Mouse (Mus musculus): ENCODE results near the gene Spic. TPM values are rescaled to one million over a fixed set of nuclear protein-coding genes. Genes with fewer than 3 reads are reported as not detected.
"Not testable (repeated sequence)": the region's sequence is repeated elsewhere in the genome, so short reads cannot be mapped to it uniquely, and the experiment has no call there.

The Spic gene
- polyA plus RNA-seq, 1 experiment from 2014 or later, result not detected

DNA sequence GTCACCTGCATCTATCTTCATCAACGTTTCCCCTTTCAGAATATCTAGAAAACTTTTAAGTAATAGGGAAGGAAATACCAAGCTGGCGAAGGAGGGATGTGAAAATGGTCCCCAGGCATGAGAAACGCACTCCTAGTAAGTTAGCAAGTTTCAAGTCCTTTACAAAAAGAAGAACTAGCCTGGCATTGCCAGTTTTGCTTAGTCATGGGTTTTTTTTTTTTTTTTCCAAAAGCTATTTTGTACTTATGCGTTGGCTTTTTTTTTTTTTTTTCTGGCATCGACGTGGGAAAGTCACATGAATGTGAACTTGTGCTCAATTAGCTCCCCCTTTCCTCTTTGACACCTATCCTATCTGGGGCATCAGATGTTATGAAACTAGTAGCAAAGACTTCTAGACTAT is 27.5 kb upstream of the Spic start:
- Histone ChIP-seq H3K9me3 (no peaks in the 10 kb centered on the region), H3K27me3 (replicated peaks) (no peaks in the 10 kb centered on the region), H3K4me3 (no peak overlapping the region), H3K9ac (no peak overlapping the region), H3K36me3 (no peaks in the 10 kb centered on the region), H3K4me1 (no peaks in the 10 kb centered on the region), H3K4me2 (replicated peaks) (no peak overlapping the region), H3K27ac (no peak overlapping the region)
- ATAC-seq (ENCODE audit: low FRiP score, low read depth), result no peak
- 79% methylated on average over 6 of the region's 6 CpGs for WGBS

GRCm38 (mm10) chr10:88708671-88709523 is 24.1 kb upstream of the Spic start:
- no peak overlapping the region for H3K27ac ChIP-seq
- H3K4me2 ChIP-seq (replicated peaks), result no peak overlapping the region
- H3K4me3 ChIP-seq, result no peak overlapping the region
- no peaks in the 10 kb centered on the region for H3K4me1 ChIP-seq
- H3K36me3 ChIP-seq, result no peaks in the 10 kb centered on the region
- H3K9me3 ChIP-seq, result no peaks in the 10 kb centered on the region
- H3K9ac ChIP-seq, result no peak overlapping the region
- H3K27me3 ChIP-seq (replicated peaks), result no peaks in the 10 kb centered on the region
- WGBS, result 59% methylated on average over 10 of the region's 10 CpGs
- no peak for ATAC-seq (ENCODE audit: low FRiP score, low read depth)

- H3K4me3 ChIP-seq, result no peak overlapping the region
- H3K4me2 ChIP-seq (replicated peaks), result no peak overlapping the region
- no peak overlapping the region for H3K27ac ChIP-seq
- H3K27me3 ChIP-seq (replicated peaks), result no peaks in the 10 kb centered on the region
- no peaks in the 10 kb centered on the region for H3K9me3 ChIP-seq
- WGBS, result 78% methylated on average over 6 of the region's 6 CpGs
- ATAC-seq (ENCODE audit: low FRiP score, low read depth), result no peak
- H3K36me3 ChIP-seq, result no peaks in the 10 kb centered on the region
- no peak overlapping the region for H3K9ac ChIP-seq
- no peaks in the 10 kb centered on the region for H3K4me1 ChIP-seq
Observed at GRCm38 (mm10) chr10:88700938-88701337, 16.1 kb upstream of the Spic start.

- WGBS, result 79% methylated on average over 4 of the region's 4 CpGs
- no peaks in the 10 kb centered on the region for H3K36me3 ChIP-seq
- no peak overlapping the region for H3K27ac ChIP-seq
- H3K27me3 ChIP-seq (replicated peaks), result no peaks in the 10 kb centered on the region
- H3K4me3 ChIP-seq, result no peak overlapping the region
- H3K9me3 ChIP-seq, result no peaks in the 10 kb centered on the region
- H3K9ac ChIP-seq, result no peak overlapping the region
- no peaks in the 10 kb centered on the region for H3K4me1 ChIP-seq
- ATAC-seq (ENCODE audit: low FRiP score, low read depth), result no peak
- no peak overlapping the region for H3K4me2 ChIP-seq (replicated peaks)
Observed at GRCm38 (mm10) chr10:88682904-88683563, 1.8 kb downstream of the Spic start.

DNA sequence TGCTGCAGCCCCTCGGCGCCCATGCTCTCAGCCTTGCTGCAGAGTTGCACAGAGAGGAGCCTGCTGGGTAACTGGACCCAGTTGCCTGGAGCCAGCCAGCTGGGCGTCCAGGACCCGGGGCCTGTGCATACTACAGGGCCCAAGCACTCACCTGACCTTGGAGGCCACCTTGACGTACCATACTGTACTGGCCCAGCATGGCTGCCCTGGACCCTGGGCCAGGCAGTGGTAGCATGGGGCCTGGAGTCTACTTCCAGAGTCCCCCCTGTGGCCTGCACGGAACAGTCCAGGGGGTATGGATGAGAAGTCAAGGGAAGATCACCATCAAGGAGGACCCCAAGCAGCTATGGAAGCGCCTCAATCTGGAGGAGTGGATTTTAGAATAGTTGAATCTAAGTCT is 12.0 kb downstream of the Spic start:
- Histone ChIP-seq H3K9me3 (no peaks in the 10 kb centered on the region), H3K27me3 (replicated peaks) (no peaks in the 10 kb centered on the region), H3K36me3 (no peaks in the 10 kb centered on the region), H3K9ac (no peak overlapping the region), H3K27ac (no peak overlapping the region), H3K4me3 (no peak overlapping the region), H3K4me1 (no peaks in the 10 kb centered on the region), H3K4me2 (replicated peaks) (no peak overlapping the region)
- ATAC-seq (ENCODE audit: low FRiP score, low read depth), result no peak
- WGBS, result 94% methylated on average over 7 of the region's 7 CpGs

GRCm38 (mm10) chr10:88672123-88672522 is 12.7 kb downstream of the Spic start:
- Histone ChIP-seq H3K36me3 (no peaks in the 10 kb centered on the region), H3K4me1 (no peaks in the 10 kb centered on the region), H3K4me3 (no peak overlapping the region), H3K4me2 (replicated peaks) (no peak overlapping the region), H3K27ac (no peak overlapping the region), H3K9ac (no peak overlapping the region), H3K9me3 (no peaks in the 10 kb centered on the region), H3K27me3 (replicated peaks) (no peaks in the 10 kb centered on the region)
- WGBS, result 93% methylated on average over 6 of the region's 6 CpGs
- no peak for ATAC-seq (ENCODE audit: low FRiP score, low read depth)

GRCm38 (mm10) chr10:88669719-88670118 is 15.1 kb downstream of the Spic start:
- H3K27me3 ChIP-seq (replicated peaks), result no peaks in the 10 kb centered on the region
- no peaks in the 10 kb centered on the region for H3K36me3 ChIP-seq
- no peaks in the 10 kb centered on the region for H3K4me1 ChIP-seq
- H3K4me2 ChIP-seq (replicated peaks), result no peak overlapping the region
- no peak overlapping the region for H3K4me3 ChIP-seq
- no peak overlapping the region for H3K9ac ChIP-seq
- H3K27ac ChIP-seq, result no peak overlapping the region
- 65% methylated on average over 1 of the region's 1 CpGs for WGBS
- ATAC-seq (ENCODE audit: low FRiP score, low read depth), result no peak
- H3K9me3 ChIP-seq, result no peaks in the 10 kb centered on the region

DNA sequence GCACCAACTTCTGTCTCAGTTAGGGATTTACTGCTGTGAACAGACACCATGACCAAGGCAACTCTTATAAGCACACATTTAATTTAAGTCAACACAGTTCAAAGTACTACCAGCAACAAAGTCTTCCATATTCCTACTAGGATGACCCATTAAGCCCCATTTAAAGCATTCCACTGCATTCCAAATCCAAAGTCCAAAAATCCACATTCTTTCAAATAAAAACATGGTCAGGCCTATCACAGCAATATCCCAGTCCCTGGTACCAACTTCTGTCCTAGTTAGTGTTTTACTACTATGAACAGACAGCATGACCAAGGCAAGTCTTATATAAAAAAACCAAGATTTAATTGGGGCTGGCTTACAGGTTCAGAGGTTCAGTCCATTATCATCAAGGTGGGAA is 21.0 kb downstream of the Spic start:
- not testable (repeated sequence) for H3K4me2 ChIP-seq (replicated peaks); ATAC-seq (ENCODE audit: low FRiP score, low read depth)

DNA sequence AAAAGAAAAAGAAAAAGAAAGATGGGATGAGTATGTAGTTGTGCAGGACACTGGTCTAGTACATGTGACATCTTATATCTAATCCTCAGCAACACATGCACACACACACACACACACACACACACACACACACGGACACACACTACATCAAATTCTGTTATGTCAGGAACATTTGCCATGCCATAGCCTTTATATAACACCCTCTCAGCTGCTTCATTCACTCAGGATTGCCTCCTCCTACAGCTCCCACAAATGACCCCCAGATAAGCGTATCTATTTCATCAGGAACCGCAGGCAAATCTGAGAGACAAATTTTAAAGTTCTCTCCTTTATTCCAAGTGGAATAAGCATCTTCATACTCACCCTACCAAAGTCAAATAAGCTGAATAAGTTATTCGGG is 25.9 kb downstream of the Spic start:
- H3K4me3 ChIP-seq, result no peak overlapping the region
- H3K9ac ChIP-seq, result no peak overlapping the region
- no peak overlapping the region for H3K4me2 ChIP-seq (replicated peaks)
- no peaks in the 10 kb centered on the region for H3K27me3 ChIP-seq (replicated peaks)
- no peak for ATAC-seq (ENCODE audit: low FRiP score, low read depth)
- no peak overlapping the region for H3K27ac ChIP-seq
- 89% methylated on average over 4 of the region's 4 CpGs for WGBS
- no peaks in the 10 kb centered on the region for H3K4me1 ChIP-seq
- H3K36me3 ChIP-seq, result no peaks in the 10 kb centered on the region
- H3K9me3 ChIP-seq, result no peaks in the 10 kb centered on the region

More for the DNA sequence above, 21.0 kb downstream of the Spic start:
- H3K4me3 ChIP-seq; H3K36me3 ChIP-seq; H3K27me3 ChIP-seq (replicated peaks); H3K27ac ChIP-seq; H3K9ac ChIP-seq; H3K4me1 ChIP-seq; H3K9me3 ChIP-seq: not testable (repeated sequence)

- 65% methylated on average over 5 of the region's 5 CpGs for WGBS
- ATAC-seq (ENCODE audit: low FRiP score, low read depth), result no peak
- no peak overlapping the region for H3K27ac ChIP-seq
- H3K9me3 ChIP-seq, result no peaks in the 10 kb centered on the region
- H3K9ac ChIP-seq, result no peak overlapping the region
- H3K4me3 ChIP-seq, result no peak overlapping the region
- no peaks in the 10 kb centered on the region for H3K36me3 ChIP-seq
- no peaks in the 10 kb centered on the region for H3K27me3 ChIP-seq (replicated peaks)
- H3K4me2 ChIP-seq (replicated peaks), result no peak overlapping the region
- H3K4me1 ChIP-seq, result no peaks in the 10 kb centered on the region
Observed at GRCm38 (mm10) chr10:88645448-88645847, 39.4 kb downstream of the Spic start.

DNA sequence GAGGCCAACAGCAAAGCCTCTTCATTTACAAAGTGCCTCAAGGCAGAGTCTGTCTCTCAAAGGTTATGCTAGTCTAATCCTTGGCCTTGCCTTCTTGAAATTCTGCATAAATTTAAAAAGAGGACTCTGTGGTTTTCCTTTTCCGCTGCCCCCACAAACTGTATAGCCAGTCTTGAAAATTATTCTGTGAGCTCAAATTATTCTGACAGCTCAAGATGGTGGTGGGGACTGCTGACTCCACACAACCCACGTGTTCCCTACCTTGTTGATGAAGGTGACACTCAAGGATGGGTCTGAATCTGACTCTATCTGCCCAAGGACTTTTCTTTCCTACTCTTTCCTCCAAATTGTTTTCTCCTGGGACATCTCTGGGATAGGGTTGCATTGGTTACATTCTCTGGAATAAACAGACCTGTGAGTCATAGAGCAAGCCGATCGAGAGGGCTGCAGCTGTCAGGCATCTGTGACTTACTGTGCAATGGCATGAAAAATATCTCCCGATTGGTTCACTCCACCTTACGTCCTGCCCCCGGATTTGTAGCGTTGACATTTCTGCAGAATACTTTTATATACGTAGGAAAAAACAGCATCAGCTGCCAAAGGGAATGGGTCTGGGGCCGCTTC is 53.4 kb downstream of the Spic start:
- no peak for ATAC-seq (ENCODE audit: low FRiP score, low read depth)
- no peak overlapping the region for H3K9ac ChIP-seq
- H3K36me3 ChIP-seq, result no peaks in the 10 kb centered on the region
- no peak overlapping the region for H3K27ac ChIP-seq
- no peak overlapping the region for H3K4me2 ChIP-seq (replicated peaks)
- H3K27me3 ChIP-seq (replicated peaks), result no peaks in the 10 kb centered on the region
- no peak overlapping the region for H3K4me3 ChIP-seq
- WGBS, result 90% methylated on average over 10 of the region's 10 CpGs
- H3K9me3 ChIP-seq, result no peaks in the 10 kb centered on the region
- no peaks in the 10 kb centered on the region for H3K4me1 ChIP-seq

GRCm38 (mm10) chr10:88630663-88631329 is 54.0 kb downstream of the Spic start:
- 87% methylated on average over 2 of the region's 2 CpGs for WGBS
- Histone ChIP-seq H3K4me3 (no peak overlapping the region), H3K27me3 (replicated peaks) (no peaks in the 10 kb centered on the region), H3K27ac (no peak overlapping the region), H3K9ac (no peak overlapping the region), H3K4me2 (replicated peaks) (no peak overlapping the region), H3K9me3 (no peaks in the 10 kb centered on the region), H3K4me1 (no peaks in the 10 kb centered on the region), H3K36me3 (no peaks in the 10 kb centered on the region)
- ATAC-seq (ENCODE audit: low FRiP score, low read depth), result no peak
